Mouse (Mus musculus): ENCODE measurements around the gene Hrnr. TPM values are rescaled to one million over a fixed set of nuclear protein-coding genes. Genes with fewer than 3 reads are reported as not detected.

Gene Hrnr
- polyA plus RNA-seq, 1 experiment: not detected

Other genes starting within 250 kb of the Hrnr start
- not detected in 2 replicates for gene Crnn, start 175.0 kb upstream of the Hrnr start, polyA plus RNA-seq (2012; rRNA removed)
- gene Flg2, start 122.5 kb upstream of the Hrnr start, polyA plus RNA-seq (2012; rRNA removed): not detected in 2 replicates
- 0.05 TPM in 1 of 2 replicates, not detected in the other for gene Flg, start 46.2 kb upstream of the Hrnr start, polyA plus RNA-seq (2012; rRNA removed)
- 0.04 TPM in 1 of 2 replicates, not detected in the other for gene Rptn, start 74.0 kb downstream of the Hrnr start, polyA plus RNA-seq (2012; rRNA removed)
- 0.05 TPM in 2 replicates for gene Tchh, start 122.6 kb downstream of the Hrnr start, polyA plus RNA-seq (2012; rRNA removed)
- not detected in 2 replicates for gene Tchhl1, start 149.0 kb downstream of the Hrnr start, polyA plus RNA-seq (2012; rRNA removed)
- gene S100a11, start 200.7 kb downstream of the Hrnr start, polyA plus RNA-seq (2012; rRNA removed): 187 and 233 TPM in 2 replicates
- gene S100a10, start 235.3 kb downstream of the Hrnr start, polyA plus RNA-seq (2012; rRNA removed): 437 and 499 TPM in 2 replicates